Mouse (Mus musculus) bone marrow, adult 2 months (tissue): ENCODE measurements around the gene Acads.

Source experiments
- CTCF ChIP-seq: fragments of 200-500 bp; IDR thresholded peaks from 2 replicates; pipeline ENCODE4 v1.5.1; 2011; ENCODE audit warnings: low read length, control low read depth; ENCODE audit not compliant: control insufficient read depth, insufficient read depth
- POLR2A ChIP-seq: fragments of 200-500 bp; IDR thresholded peaks from 2 replicates; pipeline ENCODE4 v1.6.1; 2011; ENCODE audit warnings: low read depth, mild to moderate bottlenecking, control low read depth, low read length, borderline replicate concordance; ENCODE audit not compliant: control insufficient read depth

GRCm38 (mm10) chr5:115146747-115147130 is 27.6 kb upstream of the Acads start:
- TF ChIP-seq POLR2A: no peak
- TF ChIP-seq CTCF: no peak
